Mouse (Mus musculus) lung, embryonic 14.5 days (tissue): Measurements from ENCODE around the gene Foxn4. TPM values are rescaled to one million over a fixed set of nuclear protein-coding genes. Genes with fewer than 3 reads are reported as not detected.
A peak's percentile ranks its signal among the peaks of the same experiment; 100 is the strongest.

Experiments used
- ATAC-seq: fragments of 200-750 bp; cut with Nextera tagmentation; 2 replicates; pipeline ENCODE4 v1.8.0; 2017; ENCODE audit warnings: mild to moderate bottlenecking, moderate TSS enrichment, moderate library complexity; ENCODE audit not compliant: insufficient read depth
- DNase-seq: peaks from one replicate; pipeline ENCODE4 v3.0.0-alpha.2; 2015
- H3K27ac ChIP-seq: fragments of 300-500 bp; sonication (generic); 2 replicates; pipeline ENCODE4 v1.5.1; 2014; ENCODE audit warnings: low read depth, mild to moderate bottlenecking, moderate library complexity
- H3K27me3 ChIP-seq: fragments of 300-500 bp; sonication (generic); 2 replicates; pipeline ENCODE4 v1.6.1; 2014; ENCODE audit warnings: low read length, control low read depth; ENCODE audit not compliant: insufficient read depth
- H3K36me3 ChIP-seq: fragments of 300-500 bp; sonication (generic); 2 replicates; pipeline ENCODE4 v1.6.1; 2014; ENCODE audit warnings: control low read depth; ENCODE audit not compliant: insufficient read depth
- H3K4me1 ChIP-seq: fragments of 300-500 bp; sonication (generic); 2 replicates; pipeline ENCODE4 v1.6.1; 2014; ENCODE audit warnings: antibody characterized with exemption, control low read depth; ENCODE audit not compliant: insufficient read depth
- H3K4me2 ChIP-seq: fragments of 300-500 bp; sonication (generic); 2 replicates; pipeline ENCODE4 v1.6.1; 2014; ENCODE audit warnings: mild to moderate bottlenecking
- H3K4me3 ChIP-seq: fragments of 300-500 bp; sonication (generic); 2 replicates; pipeline ENCODE4 v1.5.1; 2014; ENCODE audit warnings: low read depth, low read length
- H3K9ac ChIP-seq: fragments of 300-500 bp; sonication (generic); 2 replicates; pipeline ENCODE4 v1.6.1; 2014
- H3K9me3 ChIP-seq: fragments of 300-500 bp; sonication (generic); 2 replicates; pipeline ENCODE4 v1.6.1; 2016; ENCODE audit warnings: low read depth, low read length, control low read depth
- CTCF ChIP-seq: IDR thresholded peaks from 2 replicates; pipeline ENCODE4 v1.5.1; 2016; ENCODE audit warnings: antibody characterized with exemption, low read depth
- WGBS: fragments of 180-500 bp; shearing (Covaris S2); extraction: QIAGEN DNeasy Blood & Tissue Kit; methylation state at CpG from one replicate; pipeline ENCODE4 v1.1.7; 2014; 5-methylcytosine and 5-hydroxymethylcytosine counted together
- polyA plus RNA-seq: library from polyadenylated mRNA; unstranded; fragments of >200 nt; fragmentation: Nextera tagmentation; extraction: Ambion mirVana; gene quantifications from 2 replicates; pipeline ENCODE4 v1.2.1, GENCODE M21; 2014

The Foxn4 gene
- polyA plus RNA-seq, 1 experiment from 2014 or later = 0.16 TPM

- ATAC-seq (no peak), DNase-seq (no peak)
- Histone ChIP-seq H3K36me3 (no peaks in the 10 kb centered on the region), H3K27me3 (no peaks in the 10 kb centered on the region), H3K4me2 (no peak overlapping the region), H3K9me3 (no peaks in the 10 kb centered on the region), H3K27ac (no peak overlapping the region), H3K4me3 (no peak overlapping the region), H3K4me1 (no peaks in the 10 kb centered on the region), H3K9ac (no peak overlapping the region)
- WGBS = 82% methylated on average over 5 of the region's 5 CpGs
- TF ChIP-seq CTCF = no peak
Measured at GRCm38 (mm10) chr5:114288396-114288795, 14.8 kb upstream of the Foxn4 start.

DNA sequence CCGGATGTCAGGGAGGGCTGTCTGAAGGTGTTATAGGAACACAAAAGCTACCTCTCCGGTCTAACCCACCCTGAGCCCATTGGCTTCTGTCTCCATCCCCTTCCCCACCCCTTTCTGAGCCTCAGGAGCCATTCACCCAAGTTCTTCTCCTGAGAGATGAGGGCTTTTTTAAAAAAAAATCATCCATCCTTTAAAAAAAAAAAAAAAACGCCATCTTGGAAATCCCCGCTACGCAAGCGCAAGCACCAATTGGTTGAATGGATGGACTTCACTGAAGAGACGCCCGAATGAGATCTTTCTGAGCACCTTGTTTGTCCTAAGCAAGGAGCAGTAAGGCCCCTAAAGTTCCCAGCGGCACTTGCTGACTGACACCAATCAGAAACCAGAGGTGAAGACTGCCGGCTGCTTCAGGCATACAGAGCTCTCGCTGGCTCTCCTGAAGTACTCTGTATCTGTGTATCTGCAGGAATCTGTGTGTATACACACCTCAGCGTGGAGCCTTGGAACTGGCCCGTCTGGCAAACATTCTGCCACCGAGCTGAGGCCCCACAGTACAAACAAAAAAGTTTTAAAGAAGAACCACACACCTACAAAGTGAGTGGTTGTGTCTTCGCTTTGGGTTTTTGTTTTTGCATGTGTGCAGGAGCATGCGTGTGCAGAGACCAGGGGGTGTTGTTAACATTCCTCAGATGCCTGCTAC is 13.4 kb upstream of the Foxn4 start:
- no peak for ATAC-seq
- WGBS = 60% methylated on average over 16 of the region's 16 CpGs

GRCm38 (mm10) chr5:114286102-114286501 is 12.5 kb upstream of the Foxn4 start:
- no peak overlapping the region for H3K9ac ChIP-seq
- no peak for DNase-seq
- WGBS = 70% methylated on average over 4 of the region's 4 CpGs
- no peak overlapping the region for H3K4me2 ChIP-seq
- no peaks in the 10 kb centered on the region for H3K4me1 ChIP-seq
- no peaks in the 10 kb centered on the region for H3K36me3 ChIP-seq
- no peak overlapping the region for H3K4me3 ChIP-seq
- no peaks in the 10 kb centered on the region for H3K9me3 ChIP-seq
- no peak overlapping the region for H3K27ac ChIP-seq
- no peaks in the 10 kb centered on the region for H3K27me3 ChIP-seq
- peak; percentile 55 for TF ChIP-seq CTCF
- ATAC-seq = no peak

More for the DNA sequence above, 13.4 kb upstream of the Foxn4 start:
- no peak for DNase-seq
- no peak overlapping the region for H3K27ac ChIP-seq
- H3K27me3 ChIP-seq = no peaks in the 10 kb centered on the region
- H3K4me2 ChIP-seq = no peak overlapping the region
- H3K9ac ChIP-seq = no peak overlapping the region
- H3K4me3 ChIP-seq = no peak overlapping the region
- no peaks in the 10 kb centered on the region for H3K36me3 ChIP-seq
- no peak for TF ChIP-seq CTCF
- H3K9me3 ChIP-seq = no peaks in the 10 kb centered on the region
- no peaks in the 10 kb centered on the region for H3K4me1 ChIP-seq

GRCm38 (mm10) chr5:114285398-114285700 is 11.7 kb upstream of the Foxn4 start:
- Histone ChIP-seq H3K27me3 (no peaks in the 10 kb centered on the region), H3K9ac (no peak overlapping the region), H3K4me3 (no peak overlapping the region), H3K27ac (no peak overlapping the region), H3K9me3 (no peaks in the 10 kb centered on the region), H3K4me1 (no peaks in the 10 kb centered on the region), H3K4me2 (no peak overlapping the region), H3K36me3 (no peaks in the 10 kb centered on the region)
- TF ChIP-seq CTCF = no peak
- 92% methylated on average over 3 of the region's 3 CpGs for WGBS
- no peak for DNase-seq
- ATAC-seq = no peak

- DNase-seq (no peak), ATAC-seq (no peak)
- WGBS = 71% methylated on average over 13 of the region's 13 CpGs
- Histone ChIP-seq H3K36me3 (no peaks in the 10 kb centered on the region), H3K9me3 (no peaks in the 10 kb centered on the region), H3K4me1 (no peaks in the 10 kb centered on the region), H3K9ac (no peak overlapping the region), H3K4me3 (no peak overlapping the region), H3K4me2 (no peak overlapping the region), H3K27ac (no peak overlapping the region), H3K27me3 (no peaks in the 10 kb centered on the region)
- TF ChIP-seq CTCF = no peak
Measured at GRCm38 (mm10) chr5:114284604-114285397, 11.2 kb upstream of the Foxn4 start.

DNA sequence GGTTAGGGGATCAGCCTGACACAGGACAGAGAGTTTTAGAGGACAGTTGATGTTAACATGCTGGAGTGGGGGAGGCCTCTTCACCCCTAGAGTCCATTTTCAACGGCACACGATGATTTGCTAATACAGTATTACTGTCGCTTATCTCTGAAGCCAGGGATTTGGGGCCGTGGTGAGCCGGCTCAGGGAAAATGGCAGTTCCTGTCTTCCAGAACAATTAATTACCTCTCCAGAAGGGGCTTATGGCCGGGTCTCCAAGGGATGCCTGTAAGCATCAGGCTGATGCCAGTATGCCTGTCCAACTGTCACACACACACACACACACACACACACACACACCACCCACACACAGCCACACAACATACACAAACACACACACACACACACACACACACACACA is 8.7 kb upstream of the Foxn4 start:
- Histone ChIP-seq H3K4me2 (no peak overlapping the region), H3K4me3 (no peak overlapping the region), H3K27ac (no peak overlapping the region), H3K9ac (no peak overlapping the region), H3K9me3 (no peaks in the 10 kb centered on the region), H3K27me3 (peaks cover 8% of the 10 kb centered on the region), H3K36me3 (no peaks in the 10 kb centered on the region), H3K4me1 (no peaks in the 10 kb centered on the region)
- DNase-seq = no peak
- 29% methylated on average over 6 of the region's 6 CpGs for WGBS
- no peak for TF ChIP-seq CTCF
- ATAC-seq = no peak

GRCm38 (mm10) chr5:114279382-114280143 is 6.0 kb upstream of the Foxn4 start:
- DNase-seq (no peak), ATAC-seq (no peak)
- peaks cover 34% of the 10 kb centered on the region for H3K27me3 ChIP-seq

More at GRCm38 (mm10) chr5:114279382-114280143, 6.0 kb upstream of the Foxn4 start:
- Histone ChIP-seq H3K4me2 (no peak overlapping the region), H3K27ac (no peak overlapping the region), H3K4me1 (no peaks in the 10 kb centered on the region), H3K9ac (no peak overlapping the region), H3K4me3 (no peak overlapping the region), H3K36me3 (no peaks in the 10 kb centered on the region), H3K9me3 (no peaks in the 10 kb centered on the region)
- WGBS = 40% methylated on average over 12 of the region's 12 CpGs
- TF ChIP-seq CTCF = no peak
